Mouse (Mus musculus): ENCODE data around the gene Capn2.

Capn2 gene

DNA sequence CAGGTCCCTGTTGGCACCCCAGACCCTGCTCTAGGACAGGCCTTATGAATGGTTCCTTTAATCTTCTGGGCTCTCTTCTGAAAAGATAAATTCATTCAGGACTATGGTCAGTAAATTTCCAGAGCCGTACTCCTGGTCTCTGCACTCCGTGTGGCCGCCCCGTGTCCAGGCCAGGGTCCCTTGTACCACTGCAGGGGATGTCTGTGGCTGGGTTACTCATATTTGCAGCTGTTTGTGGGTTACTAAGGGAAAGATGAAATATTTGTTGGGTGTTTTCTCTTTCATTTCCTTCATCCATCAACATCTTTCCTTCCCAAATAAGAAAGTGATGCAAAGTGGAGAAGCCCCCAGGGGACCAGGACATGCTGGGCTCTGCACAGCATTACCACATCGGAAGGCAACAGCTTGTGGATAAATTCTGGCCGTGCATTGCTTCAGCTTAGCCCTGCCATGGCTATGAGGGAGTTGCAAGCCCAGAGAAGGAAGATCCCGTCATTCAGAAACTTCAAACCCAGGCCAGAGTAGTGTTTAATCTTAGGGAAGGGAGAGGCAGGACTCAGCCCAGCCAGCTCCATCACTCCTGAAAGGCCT, 15.5 kb downstream of the Capn2 start:
- DNase-seq (ENCODE audit: low read depth): no peak

GRCm38 (mm10) chr1:182500843-182501242, 16.6 kb downstream of the Capn2 start:
- no peak for DNase-seq (ENCODE audit: low read depth)

DNA sequence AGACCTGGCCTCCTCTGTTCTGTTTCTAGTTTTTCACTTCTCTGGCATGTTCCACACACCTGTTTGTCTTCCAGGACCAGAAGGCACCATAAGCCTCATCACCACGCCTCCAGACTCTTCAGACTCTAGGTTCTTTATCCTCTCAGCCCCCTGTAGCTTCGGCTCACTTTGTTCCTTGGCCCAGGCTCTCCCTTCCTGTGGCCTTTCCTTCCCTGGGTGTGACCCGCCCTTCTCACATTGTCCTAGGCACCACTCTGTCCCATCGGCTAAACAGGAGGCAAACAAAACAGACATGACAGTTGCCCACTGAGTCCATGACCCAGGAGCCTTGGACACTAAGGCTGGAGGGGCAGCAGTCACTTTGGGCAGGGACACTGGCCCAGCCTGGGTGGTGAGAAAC, 17.2 kb downstream of the Capn2 start:
- DNase-seq (ENCODE audit: low read depth): no peak

DNA sequence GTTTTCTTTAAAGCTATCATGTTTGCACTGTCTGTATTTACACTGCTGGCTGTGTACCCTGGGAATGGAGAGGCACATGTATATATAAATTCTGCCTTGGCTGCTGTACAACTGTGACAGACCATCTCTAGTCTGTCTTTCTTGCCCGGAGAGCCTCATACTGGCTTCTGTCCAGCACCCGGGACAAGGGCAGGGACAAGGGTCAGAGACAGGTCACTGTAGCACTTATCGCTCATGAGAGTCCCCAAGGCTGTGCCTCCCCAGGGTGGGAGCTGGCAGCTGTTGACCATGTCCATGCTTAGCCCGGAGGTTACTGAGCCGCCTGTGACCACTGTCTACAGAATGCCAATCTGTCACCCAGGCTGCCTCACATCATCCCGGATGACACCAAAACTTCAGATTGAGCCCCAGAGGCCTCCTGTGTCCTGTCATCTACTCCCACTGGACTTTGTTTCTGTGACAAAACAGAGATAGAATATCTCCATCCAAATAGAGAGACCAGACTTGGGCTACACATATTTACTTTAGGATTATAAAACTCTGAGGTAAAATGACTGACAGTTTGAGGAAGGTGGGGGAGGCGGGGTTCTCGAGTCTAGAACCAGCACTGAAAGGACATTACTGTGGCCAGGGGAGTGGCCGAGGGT, 17.8 kb downstream of the Capn2 start:
- DNase-seq (ENCODE audit: low read depth): no peak

DNA sequence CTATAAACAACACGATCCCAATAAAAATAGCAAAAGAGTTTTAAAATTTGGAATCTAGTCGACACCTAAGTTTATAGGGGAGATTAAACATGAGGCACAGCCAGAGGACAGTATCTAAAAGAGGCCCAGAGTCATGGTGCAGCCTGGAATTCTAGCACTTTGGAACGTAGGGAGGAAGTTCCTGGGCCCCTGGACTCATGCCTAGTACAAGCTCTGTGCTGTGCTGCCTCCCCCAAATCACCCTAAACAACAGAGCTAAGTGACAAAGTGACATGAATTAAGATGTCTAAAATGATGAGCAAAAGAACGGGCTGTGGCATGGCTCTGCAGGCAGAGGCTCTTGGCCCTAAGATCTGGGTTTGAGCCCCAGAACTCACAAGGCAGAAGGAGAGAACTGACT, 19.7 kb downstream of the Capn2 start:
- no peak for DNase-seq (ENCODE audit: low read depth)

GRCm38 (mm10) chr1:182496685-182497084, 20.7 kb downstream of the Capn2 start:
- no peak for DNase-seq (ENCODE audit: low read depth)

GRCm38 (mm10) chr1:182494285-182495145, 22.9 kb downstream of the Capn2 start:
- no peak for DNase-seq (ENCODE audit: low read depth)

DNA sequence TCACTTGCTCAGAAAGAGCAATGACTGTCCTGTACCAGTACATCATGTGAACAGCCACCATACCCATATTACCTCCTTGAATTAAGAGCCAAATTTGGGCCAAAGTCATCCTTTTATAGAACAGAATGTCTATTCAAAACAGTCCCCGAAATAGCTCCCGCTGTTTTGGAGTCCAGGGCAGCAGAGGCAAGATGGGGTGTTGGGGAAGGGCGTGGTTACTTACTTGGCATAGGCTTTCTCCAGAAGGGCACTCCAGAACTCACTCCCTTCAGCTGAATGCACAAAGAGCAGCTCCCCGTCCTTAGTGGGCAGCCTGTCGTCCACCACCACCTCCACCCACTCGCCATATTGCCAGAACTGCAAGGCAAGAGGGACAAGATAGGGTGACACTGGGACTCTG, 25.6 kb downstream of the Capn2 start:
- no peak for DNase-seq (ENCODE audit: low read depth)

DNA sequence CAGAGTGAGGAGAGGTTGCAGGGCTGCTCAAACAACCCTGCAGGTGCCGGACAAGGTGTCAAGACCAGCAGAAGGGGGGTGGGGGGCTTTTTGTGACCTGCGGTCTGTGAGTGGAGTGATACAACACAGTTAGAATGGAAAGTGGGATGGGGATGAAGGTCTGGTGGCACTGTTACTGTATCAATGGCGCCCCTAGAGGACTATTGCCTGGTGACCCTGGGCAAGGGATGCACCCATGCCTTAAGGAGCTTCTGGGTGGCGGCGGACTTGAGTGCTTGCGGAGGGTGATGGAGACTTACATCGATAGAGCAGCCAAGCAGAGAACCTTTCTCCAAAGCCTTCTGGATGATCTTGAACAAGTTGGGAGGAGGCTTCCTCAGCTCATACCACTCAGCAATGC, 26.8 kb downstream of the Capn2 start:
- DNase-seq (ENCODE audit: low read depth): no peak

GRCm38 (mm10) chr1:182489803-182490452, 27.5 kb downstream of the Capn2 start:
- DNase-seq (ENCODE audit: low read depth): peak; percentile 73

DNA sequence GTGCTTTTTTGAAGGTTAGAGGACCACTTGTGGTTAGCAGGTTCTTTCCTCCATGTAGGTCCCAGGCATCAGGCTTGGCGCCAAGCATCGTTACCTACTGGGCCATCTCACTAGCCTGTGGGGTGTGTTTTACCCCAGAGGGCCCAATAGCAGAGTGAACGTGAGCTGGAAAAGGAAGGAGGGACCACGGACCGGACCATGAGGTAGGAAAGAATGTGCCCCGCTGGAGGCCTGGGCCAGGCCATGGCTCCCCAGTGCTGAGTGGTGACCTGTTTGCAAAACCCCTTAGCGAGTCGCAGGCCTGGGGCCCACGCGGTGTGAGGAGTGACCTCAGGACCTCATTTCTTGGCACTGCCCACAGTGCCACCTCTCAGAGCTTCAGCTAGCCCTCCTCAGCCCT, 28.9 kb downstream of the Capn2 start:
- no peak for DNase-seq (ENCODE audit: low read depth)

GRCm38 (mm10) chr1:182483910-182484274, 33.5 kb downstream of the Capn2 start:
- DNase-seq (ENCODE audit: low read depth): no peak

- no peak for DNase-seq (ENCODE audit: low read depth)
Measured at GRCm38 (mm10) chr1:182482991-182483909, 34.2 kb downstream of the Capn2 start.

DNA sequence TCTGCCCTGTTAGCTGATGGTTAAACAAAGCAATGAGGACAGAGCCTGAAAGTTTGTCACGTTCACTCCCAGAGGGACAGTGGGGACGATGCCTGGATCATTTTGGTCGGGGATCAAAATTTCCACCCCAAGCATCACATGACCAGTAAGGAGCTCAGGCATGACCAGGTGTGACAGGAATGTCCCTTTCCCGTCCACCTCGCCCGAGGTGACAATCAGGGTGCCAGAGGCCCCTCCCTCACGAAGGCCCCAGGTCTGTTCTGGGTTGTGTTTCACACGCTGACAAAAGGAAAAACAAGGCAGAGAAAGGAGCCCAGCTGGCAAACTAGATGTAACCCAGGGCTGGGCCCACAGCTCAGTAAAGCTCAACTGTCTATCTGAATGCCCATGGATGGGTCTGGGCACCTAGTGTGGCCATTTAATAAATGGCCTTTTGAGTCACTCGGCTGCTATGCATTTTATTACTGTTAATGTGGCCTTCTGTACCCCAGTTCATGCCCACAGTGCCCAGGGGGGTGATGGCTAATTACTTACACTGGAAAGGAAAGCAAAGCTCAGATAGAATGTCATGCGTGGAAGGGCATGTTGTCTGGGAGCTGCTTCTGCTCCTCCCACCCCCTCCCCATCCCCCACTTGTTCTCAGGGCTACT, 35.6 kb downstream of the Capn2 start:
- no peak for DNase-seq (ENCODE audit: low read depth)

GRCm38 (mm10) chr1:182481138-182481537, 36.3 kb downstream of the Capn2 start:
- DNase-seq (ENCODE audit: low read depth): no peak

DNA sequence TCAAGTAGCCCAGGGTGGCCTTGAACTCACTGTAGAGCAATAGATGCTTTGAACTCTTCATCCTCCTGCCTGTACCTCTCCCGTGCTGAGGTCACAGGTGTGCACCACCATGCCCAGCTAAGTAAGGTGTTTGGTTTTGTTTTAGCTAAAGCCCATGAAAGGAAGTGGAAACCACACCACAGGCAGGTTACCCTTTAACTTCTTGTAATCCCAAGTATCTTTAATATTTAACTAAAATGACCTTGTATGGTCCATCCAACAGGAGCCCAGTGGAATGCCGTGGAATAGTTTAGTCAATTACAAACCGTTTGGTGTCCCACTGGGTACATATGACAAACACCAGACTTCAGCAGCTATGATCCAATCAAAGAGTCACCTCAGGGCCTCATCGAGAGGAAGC, 38.5 kb downstream of the Capn2 start:
- DNase-seq (ENCODE audit: low read depth): no peak

DNA sequence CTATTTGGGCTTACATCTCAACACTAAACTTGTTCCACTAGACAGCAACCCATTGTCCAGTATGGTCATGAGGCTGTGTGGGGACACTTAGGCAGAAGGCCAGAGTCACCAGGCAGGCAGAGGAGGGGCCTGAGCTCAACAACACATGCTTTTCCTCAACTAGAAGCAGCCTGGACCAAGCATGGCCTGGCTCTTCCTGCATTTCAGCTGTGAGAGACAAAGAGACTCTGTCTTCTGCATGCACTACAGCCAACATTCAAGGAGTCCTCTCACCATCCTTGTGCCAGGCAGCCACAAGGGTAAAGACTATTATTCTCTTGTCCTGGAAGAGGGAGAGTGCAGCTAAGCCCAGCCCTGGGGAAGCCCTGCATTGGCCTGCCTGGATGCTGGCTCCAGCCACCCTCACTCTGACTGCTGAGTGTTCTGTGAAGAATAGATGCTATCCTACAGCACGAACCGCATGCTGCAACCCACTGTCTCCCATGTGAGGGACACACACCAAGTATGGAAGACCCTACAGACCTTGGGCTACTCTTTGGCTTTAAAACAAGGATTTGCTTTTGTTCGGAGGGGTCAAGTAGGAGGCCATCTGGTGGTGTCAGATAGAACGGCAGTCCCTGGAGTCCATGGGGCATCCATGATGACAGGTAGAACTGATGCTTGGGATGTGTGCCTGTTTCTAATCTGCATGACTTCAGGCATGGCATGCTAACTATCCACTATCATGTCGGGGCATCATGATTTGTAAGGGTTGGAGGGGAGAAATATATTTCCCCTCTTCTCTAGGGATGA, 42.2 kb downstream of the Capn2 start:
- no peak for DNase-seq (ENCODE audit: low read depth)

- DNase-seq (ENCODE audit: low read depth): no peak
Measured at GRCm38 (mm10) chr1:182465978-182466377, 51.4 kb downstream of the Capn2 start.

GRCm38 (mm10) chr1:182465309-182465708, 52.1 kb downstream of the Capn2 start:
- DNase-seq (ENCODE audit: low read depth): no peak

DNA sequence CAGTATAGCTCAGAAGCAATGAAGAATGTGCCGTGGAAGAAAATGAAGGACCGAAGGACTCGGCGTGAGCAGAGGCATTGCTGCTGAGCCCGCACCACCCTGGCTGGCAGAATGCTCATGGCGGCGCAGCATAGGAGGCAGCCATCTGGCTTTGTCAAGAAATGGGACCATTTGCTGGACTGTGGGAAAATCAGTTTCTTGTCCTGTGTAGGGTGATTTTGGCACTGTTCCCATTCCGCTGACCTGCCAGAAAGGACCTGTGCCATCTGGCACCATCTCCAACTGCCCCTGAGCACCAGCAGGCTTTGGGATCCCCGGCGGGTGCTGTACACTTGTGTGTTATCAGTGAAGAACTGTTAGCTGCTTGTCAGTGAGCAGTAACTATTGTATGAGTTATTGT, 55.6 kb downstream of the Capn2 start:
- DNase-seq (ENCODE audit: low read depth): no peak
